Mouse (Mus musculus) CD4-positive, CD25-positive, alpha-beta regulatory T cell, adult 2 months (primary cell): ENCODE data around the gene Olfr1032.
"Not testable (repeated sequence)": the region's sequence is repeated elsewhere in the genome, so short reads cannot be mapped to it uniquely, and the experiment has no call there.

Source experiments
- DNase-seq: peaks from one replicate; pipeline ENCODE4 v3.0.0-alpha.2; 2012; ENCODE audit warnings: low read depth, low spot score

Olfr1032 gene

DNA sequence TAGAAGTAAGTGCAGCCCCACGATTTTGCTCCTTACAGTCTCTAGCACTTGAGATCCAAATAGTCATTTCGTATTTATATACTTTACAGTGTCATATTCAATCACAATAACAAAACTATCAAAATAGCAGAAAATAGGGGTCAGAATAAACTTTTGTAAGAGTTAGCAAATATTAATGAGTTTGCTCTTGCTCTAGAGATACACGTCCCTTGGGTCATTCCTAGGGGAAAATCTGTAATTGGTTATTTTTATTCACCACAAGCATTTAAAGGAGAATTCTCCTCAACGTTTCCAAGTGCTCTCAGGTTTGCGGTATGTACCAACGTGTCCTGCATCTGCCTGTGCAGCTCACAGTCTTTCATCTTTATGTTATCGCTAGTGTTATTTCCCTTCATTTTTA, at the start of gene Olfr1032:
TSS of gene Olfr1032 (plus strand) at position 301 of the 400 bp plus-strand sequence.
- no peak for DNase-seq

DNA sequence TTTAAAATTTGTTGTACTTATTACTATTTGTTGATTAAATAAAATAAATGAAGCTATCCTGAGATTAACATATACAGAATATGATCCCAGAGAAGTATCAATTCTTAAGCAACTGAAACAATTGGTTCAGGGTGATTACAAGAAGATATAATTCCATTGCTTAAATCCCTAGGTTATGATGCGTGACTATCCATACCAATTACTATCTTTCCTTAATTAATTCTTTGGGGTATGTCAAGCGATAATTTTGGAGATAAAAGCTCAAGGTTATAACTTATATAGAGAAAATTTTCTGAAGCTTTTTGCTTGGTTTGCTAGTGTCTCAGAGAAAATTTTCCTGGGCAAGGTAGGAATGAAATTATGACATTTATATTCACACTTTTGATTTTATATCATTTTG, 31.7 kb upstream of the Olfr1032 start, which contains the start of gene Olfr1029:
TSS of gene Olfr1029 (plus strand) at position 301 of the 400 bp plus-strand sequence.
- DNase-seq, result no peak

DNA sequence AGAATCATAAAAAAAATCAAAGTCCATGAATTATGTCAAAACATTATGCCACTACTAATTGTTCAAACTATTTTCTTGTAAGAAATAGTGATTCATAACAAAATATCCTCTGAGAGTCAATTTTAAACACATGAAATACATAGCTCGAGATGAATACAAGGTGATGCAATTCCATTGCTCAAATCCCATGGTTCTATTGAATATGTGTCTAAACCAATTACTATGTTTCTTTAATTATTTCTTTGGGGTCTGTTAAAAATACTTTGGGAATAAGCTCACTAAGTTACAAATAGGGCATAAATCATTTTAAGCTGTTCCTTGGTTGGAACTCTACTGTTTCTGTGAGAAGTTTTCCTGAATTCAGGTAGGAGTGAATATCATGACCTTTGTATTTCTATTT, 26.4 kb upstream of the Olfr1032 start, which contains the start of gene Olfr1030:
TSS of gene Olfr1030 (plus strand) at position 301 of the 400 bp plus-strand sequence.
- DNase-seq, result no peak

GRCm38 (mm10) chr2:85990004-85990403, 15.3 kb upstream of the Olfr1032 start, which contains the start of gene Olfr1031:
Gene Olfr1031, plus strand, starts transcription at chr2:85990304.
- no peak for DNase-seq

DNA sequence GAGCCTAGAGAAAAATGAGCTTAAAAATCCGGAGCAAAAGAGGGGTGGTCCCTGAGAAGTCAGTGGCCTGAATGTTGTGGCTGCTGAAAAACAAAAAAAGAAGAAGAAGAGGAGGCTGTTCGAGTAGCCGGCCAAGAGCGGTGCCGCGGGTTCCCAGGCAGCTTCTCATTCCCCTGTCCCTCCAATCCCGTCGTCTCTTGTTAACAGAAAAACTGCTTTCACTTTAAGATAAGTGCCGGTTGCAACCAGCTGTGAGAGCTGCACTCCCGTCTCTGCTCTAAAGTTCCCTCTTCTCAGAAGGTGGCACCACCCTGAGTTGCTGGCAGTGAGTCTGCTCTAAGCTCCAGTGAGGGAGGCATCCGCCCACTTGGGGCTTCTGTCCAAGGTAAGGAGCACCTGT, 15.1 kb downstream of the Olfr1032 start, which contains the start of gene Olfr1033:
TSS of gene Olfr1033 (plus strand) at position 228 of the 400 bp plus-strand sequence.
- DNase-seq, result not testable (repeated sequence)

GRCm38 (mm10) chr2:86021518-86021917, 16.2 kb downstream of the Olfr1032 start:
- DNase-seq, result not testable (repeated sequence)

DNA sequence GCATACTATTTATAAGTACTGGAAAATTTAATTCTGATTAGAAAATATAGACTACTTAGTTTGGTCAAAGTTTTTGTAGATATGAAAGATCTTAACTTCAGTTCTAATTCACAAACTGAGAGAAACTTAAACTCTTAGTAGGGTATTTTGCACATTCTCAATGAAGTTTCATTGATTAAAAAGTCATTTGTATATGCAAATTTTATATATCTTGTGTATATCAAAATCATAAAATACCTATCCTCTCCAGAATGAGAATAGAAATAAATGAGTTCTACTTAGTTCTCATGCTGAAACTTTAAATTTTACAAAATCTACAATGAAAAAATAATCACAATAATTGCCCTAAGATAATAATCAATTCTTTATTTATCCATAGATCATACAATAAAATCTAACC, 40.2 kb downstream of the Olfr1032 start, which contains the start of gene Olfr1034:
TSS of gene Olfr1034 (plus strand) at position 301 of the 400 bp plus-strand sequence.
- DNase-seq, result no peak

GRCm38 (mm10) chr2:86050777-86051176, 45.4 kb downstream of the Olfr1032 start:
- not testable (repeated sequence) for DNase-seq
